Comparison of ENCODE assay signal across 9 mouse cellular contexts in the genomic region with DNA sequence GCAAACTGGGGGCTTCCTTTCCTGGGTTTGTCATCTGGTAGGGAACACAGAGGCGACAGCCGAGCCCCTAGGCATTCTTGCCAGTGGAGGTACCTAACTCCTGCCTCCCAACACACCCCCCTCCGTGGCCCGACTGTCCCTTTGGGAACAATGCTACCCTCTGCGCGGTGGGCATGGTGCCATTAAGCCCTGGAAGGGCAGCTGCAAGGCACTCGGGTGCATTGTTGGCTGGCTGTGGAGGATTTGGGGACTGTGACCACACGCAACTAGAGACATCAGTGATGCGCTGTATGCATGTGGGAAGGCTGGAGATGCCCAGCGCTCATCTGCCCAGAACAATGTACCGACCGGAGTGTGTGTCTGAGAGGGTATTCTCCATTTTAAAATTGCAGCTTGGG. TPM values are rescaled to one million over a fixed set of nuclear protein-coding genes. Genes with fewer than 3 reads are reported as not detected.
DNase-seq lines count a peak whose midpoint lies in the region; TF ChIP-seq lines count a peak whose summit lies in the region.
"Had no signal": no experiment of that assay in that cellular context is flagged by ENCODE, and none has a peak within 500 bp of the region (broad histone marks: within the 10 kb centered on the region; RNA-seq: fewer than 3 reads in every experiment).

No protein-coding gene starts in this region.

- H3K36me3 ChIP-seq in kidney, adult 2 months (ENCODE audit: control insufficient read depth, insufficient read depth, low read length) = no peaks in the 10 kb centered on the region
- H3K36me3 ChIP-seq in forebrain, embryonic 10.5 days (replicated peaks) = no peaks in the 10 kb centered on the region
- no peaks in the 10 kb centered on the region for H3K36me3 ChIP-seq in limb, embryonic 10.5 days
- H3K36me3 ChIP-seq: G1E had no signal

- no peaks in the 10 kb centered on the region for H3K9me3 ChIP-seq in forebrain, embryonic 10.5 days
- H3K9me3 ChIP-seq in limb, embryonic 10.5 days (replicated peaks) = no peaks in the 10 kb centered on the region
- H3K9me3 ChIP-seq: G1E had no signal

- peak overlapping the region; percentile 56 for H3K4me3 ChIP-seq in kidney, adult 2 months (ENCODE audit: insufficient read depth, low read depth, low read length)
- peak overlapping the region; percentile 79 for H3K4me3 ChIP-seq in forebrain, embryonic 10.5 days
- peak overlapping the region; percentile 79 for H3K4me3 ChIP-seq in limb, embryonic 10.5 days

- H3K27me3 ChIP-seq in kidney, adult 2 months (replicated peaks; ENCODE audit: control insufficient read depth, insufficient read depth, low read length) = no peaks in the 10 kb centered on the region
- peaks cover 44% of the 10 kb centered on the region for H3K27me3 ChIP-seq in forebrain, embryonic 10.5 days (ENCODE audit: poor library complexity, severe bottlenecking)
- peaks cover 36% of the 10 kb centered on the region for H3K27me3 ChIP-seq in limb, embryonic 10.5 days (ENCODE audit: low read depth, poor library complexity, severe bottlenecking)

- TF ChIP-seq CTCF in kidney, adult 2 months (conservative IDR thresholded peaks at IDR 0.05; ENCODE audit: insufficient read depth, insufficient read length, low read depth, low read length) = no peak

- TF ChIP-seq POLR2A in kidney, adult 2 months (IDR thresholded peaks at IDR 0.05; ENCODE audit: low read depth, low read length) = no peak

- WGBS in kidney, adult 2 months = 26% methylated on average over 12 of the region's 12 CpGs
- WGBS in forebrain, embryonic 10.5 days = 33% methylated on average over 12 of the region's 12 CpGs
- WGBS in limb, embryonic 10.5 days = 34% methylated on average over 12 of the region's 12 CpGs

- H3K4me1 ChIP-seq in kidney, adult 2 months (ENCODE audit: control insufficient read depth, insufficient read depth, low read length) = no peaks in the 10 kb centered on the region
- peaks cover 40% of the 10 kb centered on the region for H3K4me1 ChIP-seq in forebrain, embryonic 10.5 days
- H3K4me1 ChIP-seq in limb, embryonic 10.5 days = peaks cover 21% of the 10 kb centered on the region

- H3K27ac ChIP-seq in kidney, adult 2 months (ENCODE audit: insufficient read depth, low read depth, low read length) = no peak overlapping the region
- peak overlapping the region; percentile 86 for H3K27ac ChIP-seq in forebrain, embryonic 10.5 days
- no peak overlapping the region for H3K27ac ChIP-seq in limb, embryonic 10.5 days

- DNase-seq in kidney, adult 2 months = no peak
- no peak for DNase-seq in kidney, adult 9 months
- DNase-seq in brain, adult 2 months (ENCODE audit: low read depth, low spot score) = peak; percentile 66
- peak; percentile 20 for DNase-seq in forebrain, embryonic 10.5 days (ENCODE audit: extremely low spot score, low spot score)
- no peak for DNase-seq in limb, embryonic 10.5 days (ENCODE audit: low spot score)
- peak; percentile 71 for DNase-seq in right cerebral cortex, postnatal 4 days
- no peak for DNase-seq in c-Kit-positive CD71-positive TER-119-positive erythroid progenitor cells, embryonic 14.5 days (ENCODE audit: low spot score)
- no peak for DNase-seq in urinary bladder, postnatal 14 days (ENCODE audit: low spot score)

RNA-seq across cellular contexts. Expression of gene Olfm1, which starts 0.9 kb away (rescaled TPM):
- 32.5 and 33.5 TPM in 2 replicates for polyA plus RNA-seq in kidney, adult 2 months (2012; rRNA removed)
- polyA plus RNA-seq in forebrain, embryonic 10.5 days (2016; fragmentation: Nextera tagmentation; extraction: Ambion mirVana) = 12.1 and 15.5 TPM in 2 replicates
- polyA plus RNA-seq in limb, embryonic 10.5 days (2016; fragmentation: Nextera tagmentation; extraction: Ambion mirVana) = 13.2 and 20.0 TPM in 2 replicates

Comparison
In these comparisons a context has a peak if more than half of its experiments do, and no peak if none do; other contexts are left out.
1. DNase-seq: peak in brain, adult 2 months (single experiment), forebrain, embryonic 10.5 days (single experiment) and right cerebral cortex, postnatal 4 days (single experiment); none in kidney, adult 2 months (single experiment), kidney, adult 9 months (single experiment), limb, embryonic 10.5 days (single experiment), c-Kit-positive CD71-positive TER-119-positive erythroid progenitor cells, embryonic 14.5 days (single experiment) and urinary bladder, postnatal 14 days (single experiment).
2. Peak in every context shown above with its lines, with median percentiles within 50 percentile points of each other: H3K4me3 ChIP-seq.